Mouse (Mus musculus) small intestine, adult 2 months (tissue): ENCODE results near the gene Gm20696.

Source experiments
- CTCF ChIP-seq: fragments of 200-500 bp; IDR thresholded peaks from 2 replicates; pipeline ENCODE4 v1.5.1; 2012; ENCODE audit warnings: low read depth, mild to moderate bottlenecking, control low read depth, inconsistent platforms, low read length, moderate library complexity, mixed read lengths; ENCODE audit not compliant: insufficient replicate concordance, insufficient read length; ENCODE audit errors: extremely low read depth
- POLR2A ChIP-seq: fragments of 200-500 bp; IDR thresholded peaks from 2 replicates; pipeline ENCODE4 v1.6.1; 2012; ENCODE audit warnings: low read depth, mild to moderate bottlenecking, control low read depth, inconsistent platforms, low read length, moderate library complexity

GRCm38 (mm10) chr6:99446801-99447415 lies 219.7 kb downstream of the Gm20696 start:
- TF ChIP-seq POLR2A = no peak
- TF ChIP-seq CTCF = no peak
